Mouse (Mus musculus): ENCODE measurements around the gene Khnyn. TPM values are rescaled to one million over a fixed set of nuclear protein-coding genes. Genes with fewer than 3 reads are reported as not detected.

The Khnyn gene
- polyA plus RNA-seq, 1 experiment from 2014 or later: 6.1 TPM

- Histone ChIP-seq H3K27ac (replicated peaks in 1 of 2; ENCODE audit: control insufficient read depth in 1 of 2, insufficient read depth in 1 of 2, low read depth in 2 of 2, low read length in 2 of 2) (peak overlapping the region in 1 of 2 experiments; percentile 7; a peak in 1 of 4 replicates), H3K4me3 (ENCODE audit: control insufficient read depth in 1 of 2, insufficient read depth in 1 of 2, low read depth in 1 of 2, low read length in 2 of 2) (peak overlapping the region in 1 of 2 experiments; percentile 11; a peak in 2 of 4 replicates)
- WGBS: 11% methylated on average over 30 of the region's 30 CpGs
Measured at GRCm38 (mm10) chr14:55873714-55874683, 10.7 kb upstream of the Khnyn start.

GRCm38 (mm10) chr14:55877469-55878315 lies 7.1 kb upstream of the Khnyn start:
- Histone ChIP-seq H3K36me3 (ENCODE audit: control insufficient read depth, insufficient read depth, low read length) (peaks cover 8% of the 10 kb centered on the region), H3K27me3 (ENCODE audit: control insufficient read depth, insufficient read depth, low read length) (no peaks in the 10 kb centered on the region), H3K9ac (ENCODE audit: low read length) (0 out of 2 replicates have a peak overlapping the region, but pooled peaks have one; percentile 16), H3K9me3 (ENCODE audit: control insufficient read depth, low read length) (no peaks in the 10 kb centered on the region), H3K4me2 (ENCODE audit: low read length) (peak overlapping the region; percentile 35), H3K27ac (replicated peaks in 1 of 2; ENCODE audit: control insufficient read depth in 1 of 2, insufficient read depth in 1 of 2, low read depth in 2 of 2, low read length in 2 of 2) (0 out of 4 replicates have a peak overlapping the region, but pooled peaks of 1 of the 2 experiments have one; percentile 6), H3K4me1 (ENCODE audit: control insufficient read depth in 2 of 2, insufficient read depth in 2 of 2, low read length in 2 of 2) (peaks cover 15 to 26% of the 10 kb centered on the region in 2 experiments), H3K4me3 (ENCODE audit: control insufficient read depth in 1 of 2, insufficient read depth in 1 of 2, low read depth in 1 of 2, low read length in 2 of 2) (no peak overlapping the region)
- WGBS: 12% methylated on average over 14 of the region's 14 CpGs
- ATAC-seq (ENCODE audit: insufficient number of reproducible peaks, insufficient read depth, low FRiP score, low read depth): no peak

More at GRCm38 (mm10) chr14:55873714-55874683, 10.7 kb upstream of the Khnyn start:
- peaks cover 15 to 26% of the 10 kb centered on the region in 2 experiments for H3K4me1 ChIP-seq (ENCODE audit: control insufficient read depth in 2 of 2, insufficient read depth in 2 of 2, low read length in 2 of 2)
- H3K9me3 ChIP-seq (ENCODE audit: control insufficient read depth, low read length): no peaks in the 10 kb centered on the region
- no peak for ATAC-seq (ENCODE audit: insufficient number of reproducible peaks, insufficient read depth, low FRiP score, low read depth)
- H3K9ac ChIP-seq (ENCODE audit: low read length): peak overlapping the region; percentile 28; the same call in 1 of the 2 replicates
- peaks cover 45% of the 10 kb centered on the region for H3K36me3 ChIP-seq (ENCODE audit: control insufficient read depth, insufficient read depth, low read length)
- H3K4me2 ChIP-seq (ENCODE audit: low read length): peak overlapping the region; percentile 50
- no peaks in the 10 kb centered on the region for H3K27me3 ChIP-seq (ENCODE audit: control insufficient read depth, insufficient read depth, low read length)

- WGBS: 13% methylated on average over 7 of the region's 7 CpGs
- Histone ChIP-seq H3K9ac (ENCODE audit: low read length) (no peak overlapping the region), H3K4me2 (ENCODE audit: low read length) (peak overlapping the region; percentile 35), H3K4me3 (ENCODE audit: control insufficient read depth in 1 of 2, insufficient read depth in 1 of 2, low read depth in 1 of 2, low read length in 2 of 2) (no peak overlapping the region), H3K9me3 (ENCODE audit: control insufficient read depth, low read length) (no peaks in the 10 kb centered on the region), H3K27me3 (ENCODE audit: control insufficient read depth, insufficient read depth, low read length) (no peaks in the 10 kb centered on the region), H3K27ac (replicated peaks in 1 of 2; ENCODE audit: control insufficient read depth in 1 of 2, insufficient read depth in 1 of 2, low read depth in 2 of 2, low read length in 2 of 2) (no peak overlapping the region), H3K36me3 (ENCODE audit: control insufficient read depth, insufficient read depth, low read length) (peaks cover under 1% of the 10 kb centered on the region; the same call in 1 of the 2 replicates), H3K4me1 (ENCODE audit: control insufficient read depth in 2 of 2, insufficient read depth in 2 of 2, low read length in 2 of 2) (peaks cover 13 to 21% of the 10 kb centered on the region in 2 experiments)
- ATAC-seq (ENCODE audit: insufficient number of reproducible peaks, insufficient read depth, low FRiP score, low read depth): no peak
Measured at GRCm38 (mm10) chr14:55878316-55878940, 6.3 kb upstream of the Khnyn start.

GRCm38 (mm10) chr14:55879623-55880022 lies 5.1 kb upstream of the Khnyn start:
- peaks cover 15 to 23% of the 10 kb centered on the region in 2 experiments for H3K4me1 ChIP-seq (ENCODE audit: control insufficient read depth in 2 of 2, insufficient read depth in 2 of 2, low read length in 2 of 2)
- ATAC-seq (ENCODE audit: insufficient number of reproducible peaks, insufficient read depth, low FRiP score, low read depth): no peak
- H3K27me3 ChIP-seq (ENCODE audit: control insufficient read depth, insufficient read depth, low read length): no peaks in the 10 kb centered on the region
- no peaks in the 10 kb centered on the region for H3K36me3 ChIP-seq (ENCODE audit: control insufficient read depth, insufficient read depth, low read length)
- no peak overlapping the region for H3K4me3 ChIP-seq (ENCODE audit: control insufficient read depth in 1 of 2, insufficient read depth in 1 of 2, low read depth in 1 of 2, low read length in 2 of 2)
- no peak overlapping the region for H3K27ac ChIP-seq (replicated peaks in 1 of 2; ENCODE audit: control insufficient read depth in 1 of 2, insufficient read depth in 1 of 2, low read depth in 2 of 2, low read length in 2 of 2)
- no peak overlapping the region for H3K9ac ChIP-seq (ENCODE audit: low read length)
- H3K9me3 ChIP-seq (ENCODE audit: control insufficient read depth, low read length): no peaks in the 10 kb centered on the region
- WGBS: 43% methylated on average over 1 of the region's 1 CpGs
- no peak overlapping the region for H3K4me2 ChIP-seq (ENCODE audit: low read length)

GRCm38 (mm10) chr14:55880982-55881381 lies 3.8 kb upstream of the Khnyn start:
- Histone ChIP-seq H3K4me3 (ENCODE audit: control insufficient read depth in 1 of 2, insufficient read depth in 1 of 2, low read depth in 1 of 2, low read length in 2 of 2) (no peak overlapping the region), H3K9me3 (ENCODE audit: control insufficient read depth, low read length) (no peaks in the 10 kb centered on the region), H3K4me1 (ENCODE audit: control insufficient read depth in 2 of 2, insufficient read depth in 2 of 2, low read length in 2 of 2) (peaks cover 19 to 25% of the 10 kb centered on the region in 2 experiments), H3K27ac (replicated peaks in 1 of 2; ENCODE audit: control insufficient read depth in 1 of 2, insufficient read depth in 1 of 2, low read depth in 2 of 2, low read length in 2 of 2) (no peak overlapping the region), H3K36me3 (ENCODE audit: control insufficient read depth, insufficient read depth, low read length) (no peaks in the 10 kb centered on the region), H3K9ac (ENCODE audit: low read length) (no peak overlapping the region), H3K4me2 (ENCODE audit: low read length) (no peak overlapping the region), H3K27me3 (ENCODE audit: control insufficient read depth, insufficient read depth, low read length) (no peaks in the 10 kb centered on the region)
- no peak for ATAC-seq (ENCODE audit: insufficient number of reproducible peaks, insufficient read depth, low FRiP score, low read depth)
- WGBS: 64% methylated on average over 8 of the region's 8 CpGs

- 67% methylated on average over 6 of the region's 6 CpGs for WGBS
- H3K36me3 ChIP-seq (ENCODE audit: control insufficient read depth, insufficient read depth, low read length): peaks cover 12% of the 10 kb centered on the region
- H3K9me3 ChIP-seq (ENCODE audit: control insufficient read depth, low read length): no peaks in the 10 kb centered on the region
- no peak overlapping the region for H3K4me2 ChIP-seq (ENCODE audit: low read length)
- no peaks in the 10 kb centered on the region for H3K27me3 ChIP-seq (ENCODE audit: control insufficient read depth, insufficient read depth, low read length)
- H3K9ac ChIP-seq (ENCODE audit: low read length): no peak overlapping the region
- no peak for ATAC-seq (ENCODE audit: insufficient number of reproducible peaks, insufficient read depth, low FRiP score, low read depth)
- no peak overlapping the region for H3K4me3 ChIP-seq (ENCODE audit: control insufficient read depth in 1 of 2, insufficient read depth in 1 of 2, low read depth in 1 of 2, low read length in 2 of 2)
- peaks cover 20 to 38% of the 10 kb centered on the region in 2 experiments for H3K4me1 ChIP-seq (ENCODE audit: control insufficient read depth in 2 of 2, insufficient read depth in 2 of 2, low read length in 2 of 2)
- H3K27ac ChIP-seq (replicated peaks in 1 of 2; ENCODE audit: control insufficient read depth in 1 of 2, insufficient read depth in 1 of 2, low read depth in 2 of 2, low read length in 2 of 2): no peak overlapping the region
Measured at GRCm38 (mm10) chr14:55882171-55882641, 2.5 kb upstream of the Khnyn start.

Measured in heart, embryonic 14.5 days (tissue).